Mouse (Mus musculus) cerebellum, adult (tissue): ENCODE results near the gene Hist1h2bh.
"Not testable (repeated sequence)": the region's sequence is repeated elsewhere in the genome, so short reads cannot be mapped to it uniquely, and the experiment has no call there.

Experiments
- ATAC-seq: cut with Nextera tagmentation; 2 replicates; pipeline ENCODE4 v1.9.2; 2017; ENCODE audit warnings: mild to moderate bottlenecking, moderate library complexity, mixed read lengths; ENCODE audit not compliant: insufficient number of reproducible peaks, low FRiP score, low TSS enrichment

The Hist1h2bh gene

GRCm38 (mm10) chr13:23552962-23553361, 9.8 kb upstream of the Hist1h2bh start, which contains the start of gene Hist1h1d:
Gene Hist1h1d (plus strand): TSS chr13:23553262.
- no peak for ATAC-seq

- ATAC-seq: no peak
These were observed 9.0 kb upstream of the Hist1h2bh start for GRCm38 (mm10) chr13:23551931-23552914.

- peak; percentile 91 for ATAC-seq
These were observed 8.1 kb upstream of the Hist1h2bh start, which contains the start of gene Hist1h4f for GRCm38 (mm10) chr13:23551146-23551834. Gene Hist1h4f (minus strand): TSS chr13:23551648.

GRCm38 (mm10) chr13:23550761-23551145, 7.6 kb upstream of the Hist1h2bh start:
- ATAC-seq: no peak

GRCm38 (mm10) chr13:23546694-23547093, 3.5 kb upstream of the Hist1h2bh start:
- no peak for ATAC-seq

- 0 out of 2 replicates have a peak, but pooled peaks have one; percentile 40 for ATAC-seq
These were observed 1.6 kb upstream of the Hist1h2bh start for GRCm38 (mm10) chr13:23544787-23545120.

GRCm38 (mm10) chr13:23543965-23544786, 984 bp upstream of the Hist1h2bh start, which contains the start of gene Hist1h3f:
Gene Hist1h3f (plus strand): TSS chr13:23544052.
- peak; percentile 99 for ATAC-seq

GRCm38 (mm10) chr13:23542225-23542980, 789 bp downstream of the Hist1h2bh start:
- ATAC-seq: not testable (repeated sequence)

- ATAC-seq: no peak
These were observed 1.7 kb downstream of the Hist1h2bh start for GRCm38 (mm10) chr13:23541497-23541896.

- ATAC-seq: not testable (repeated sequence)
These were observed 3.4 kb downstream of the Hist1h2bh start for GRCm38 (mm10) chr13:23539821-23540220.

GRCm38 (mm10) chr13:23538249-23538648, 4.9 kb downstream of the Hist1h2bh start:
- ATAC-seq: no peak

GRCm38 (mm10) chr13:23537006-23537710, 6.0 kb downstream of the Hist1h2bh start:
- no peak for ATAC-seq

- ATAC-seq: no peak
These were observed 6.9 kb downstream of the Hist1h2bh start for GRCm38 (mm10) chr13:23536076-23536822.

GRCm38 (mm10) chr13:23535137-23536075, 7.8 kb downstream of the Hist1h2bh start, which contains the start of gene Hist1h3g:
Gene Hist1h3g (plus strand): TSS chr13:23535422.
- ATAC-seq: peak; percentile 87

GRCm38 (mm10) chr13:23534368-23535131, 8.6 kb downstream of the Hist1h2bh start:
- ATAC-seq: no peak
